Mouse (Mus musculus) thymus, adult 18-20 months (tissue): ENCODE measurements around the gene Fam170b.

ENCODE experiments used
- DNase-seq, 2 experiments: peaks; one replicate each; pipeline ENCODE4 v3.0.0; 2022; ENCODE audit warnings: mixed read lengths in 2 of 2

Fam170b gene

DNA sequence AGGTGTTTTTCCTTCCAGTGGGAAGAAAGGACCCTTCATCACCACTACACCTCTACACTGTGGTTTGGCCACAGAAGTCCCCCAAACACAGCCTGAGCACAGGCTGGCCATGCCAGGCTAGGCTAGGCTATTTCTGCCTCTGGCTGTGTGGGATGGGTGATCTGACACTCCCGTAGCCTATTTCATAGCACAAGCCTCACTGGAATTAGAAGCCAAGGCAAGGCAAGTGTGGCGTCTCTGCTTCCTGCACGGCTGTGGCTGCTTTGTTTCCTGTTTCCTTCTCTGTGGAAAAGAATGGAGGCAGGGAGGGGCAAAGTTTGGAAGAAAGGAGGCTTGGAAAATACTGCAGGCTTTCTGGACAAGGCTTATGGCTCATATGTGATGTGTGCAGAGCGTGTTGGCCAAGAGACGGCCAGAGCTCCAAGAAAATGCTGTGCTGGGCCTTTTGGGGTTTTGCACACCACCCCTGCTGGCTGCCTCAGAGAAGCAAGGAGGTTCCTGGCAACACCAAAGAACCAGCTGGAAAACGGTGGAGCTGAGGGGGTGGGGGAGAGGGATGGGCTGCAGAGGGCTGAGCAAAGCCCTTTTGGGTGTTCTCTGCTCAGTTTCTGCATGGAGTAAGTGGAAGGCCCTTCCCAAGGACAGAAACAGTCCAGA lies 5.6 kb upstream of the Fam170b start:
- no peak for DNase-seq

DNA sequence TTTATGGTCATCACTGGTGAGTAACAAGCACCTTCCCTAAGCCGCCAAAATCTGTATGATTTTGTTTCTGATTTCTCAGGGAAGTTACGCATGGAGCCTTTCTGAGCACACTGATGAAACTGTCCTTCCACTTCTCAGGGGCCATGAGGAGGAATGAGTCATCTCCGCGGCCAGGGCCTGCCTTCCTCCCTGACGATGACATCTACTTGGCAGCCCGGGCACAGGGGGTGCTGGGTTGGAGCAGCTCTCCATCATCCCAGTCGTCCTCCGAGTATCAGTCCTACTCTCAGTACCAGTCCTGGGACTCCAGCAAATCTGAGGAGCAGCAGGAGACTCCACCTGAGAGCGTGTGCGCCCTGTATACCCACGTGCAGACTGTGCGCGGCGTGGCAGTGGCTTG lies 1.4 kb downstream of the Fam170b start:
- no peak for DNase-seq

DNA sequence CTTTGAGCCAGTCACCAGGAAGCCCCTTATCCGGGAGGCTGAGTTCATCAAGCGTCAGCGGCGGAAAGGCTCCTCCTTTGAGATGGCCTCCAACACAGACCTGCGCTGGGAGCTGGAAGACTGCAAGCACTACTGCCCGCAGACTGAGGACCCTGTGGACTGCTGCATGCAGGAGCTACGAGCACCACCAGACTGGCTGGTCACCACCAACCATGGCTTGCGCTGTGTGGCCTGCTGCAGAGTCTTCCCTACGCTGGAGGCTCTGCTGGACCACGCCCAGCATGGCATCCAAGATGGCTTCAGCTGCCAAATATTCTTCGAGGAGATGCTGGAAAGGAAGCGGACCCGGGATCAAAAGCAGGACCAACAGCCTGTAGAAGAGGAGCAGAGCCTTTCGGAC lies 1.8 kb downstream of the Fam170b start:
- DNase-seq: no peak

DNA sequence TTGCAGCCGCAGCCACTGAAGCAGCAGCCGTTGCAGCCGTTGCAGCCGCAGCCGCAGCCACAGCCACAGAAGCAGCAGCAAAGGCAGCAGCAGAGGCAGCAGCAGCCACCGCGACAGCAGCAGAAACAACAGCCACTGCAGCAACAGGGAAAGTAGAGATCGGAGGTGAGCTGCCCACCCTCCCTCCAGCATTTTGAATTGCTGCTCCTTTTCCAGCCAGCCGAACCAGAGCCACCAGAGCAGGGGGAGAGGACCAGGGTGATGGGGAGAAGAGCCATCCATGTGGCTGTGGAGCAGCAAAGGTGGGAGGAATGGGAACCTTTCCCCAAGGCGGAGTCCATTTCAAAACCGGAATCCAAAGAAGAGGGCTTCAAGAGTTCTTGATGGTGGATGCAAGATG lies 2.4 kb downstream of the Fam170b start:
- no peak for DNase-seq

DNA sequence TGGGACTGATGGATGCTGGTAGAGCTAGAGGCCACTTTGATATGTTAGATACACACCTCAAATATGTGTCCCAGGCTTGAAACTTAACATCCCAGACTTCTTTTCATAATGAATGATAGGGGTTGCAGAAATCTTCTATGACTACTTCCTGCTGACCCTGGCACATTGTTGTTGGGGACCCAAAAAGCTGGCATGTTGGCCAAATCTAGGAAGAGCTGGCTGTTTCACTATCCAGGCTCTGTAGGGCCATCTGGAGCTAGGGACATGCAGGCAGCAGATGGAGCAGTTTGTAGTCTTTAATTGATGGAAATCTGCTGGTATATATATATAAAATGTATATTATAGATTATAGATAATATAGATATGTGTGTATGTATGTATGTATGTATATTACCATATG lies 8.3 kb downstream of the Fam170b start:
- DNase-seq: no peak

DNA sequence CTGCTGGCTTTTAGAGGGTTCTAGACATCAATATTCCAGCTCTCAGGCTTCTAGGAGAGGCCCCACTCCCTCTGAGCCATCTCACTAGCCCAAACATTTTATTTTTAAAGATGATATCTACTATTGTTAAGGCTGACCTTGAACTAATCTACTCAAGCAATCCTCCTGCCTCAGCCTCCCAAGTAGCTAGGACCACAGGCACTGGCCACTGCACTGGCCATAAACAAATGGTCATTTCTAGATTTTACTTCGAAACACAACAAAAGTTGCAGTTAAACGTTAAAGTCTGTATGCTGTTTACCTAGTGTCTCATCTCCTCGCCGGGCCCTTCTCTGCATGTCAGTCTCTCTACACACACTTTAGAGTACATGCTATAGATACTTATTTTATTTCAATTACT lies 20.3 kb downstream of the Fam170b start:
- no peak for DNase-seq

DNA sequence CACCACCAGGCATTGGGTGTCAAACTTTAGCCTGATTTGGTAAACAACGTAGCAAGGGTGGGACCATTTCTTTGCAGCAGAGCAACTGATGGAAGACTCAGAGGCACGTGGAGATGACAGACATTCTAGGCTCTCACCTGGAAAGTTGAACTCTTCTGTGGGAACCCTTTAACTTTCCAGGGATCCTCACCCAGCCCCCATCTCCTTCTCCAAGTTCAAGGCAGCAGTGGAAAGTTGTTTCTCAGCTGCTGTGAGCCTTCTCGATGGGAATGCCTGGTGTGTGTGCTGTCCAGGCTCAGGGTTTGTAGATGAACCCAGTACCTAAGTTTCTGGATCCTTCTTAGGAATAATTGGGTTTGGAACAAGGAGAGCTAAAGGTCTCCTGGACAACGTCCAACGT lies 22.5 kb downstream of the Fam170b start:
- DNase-seq: no peak

DNA sequence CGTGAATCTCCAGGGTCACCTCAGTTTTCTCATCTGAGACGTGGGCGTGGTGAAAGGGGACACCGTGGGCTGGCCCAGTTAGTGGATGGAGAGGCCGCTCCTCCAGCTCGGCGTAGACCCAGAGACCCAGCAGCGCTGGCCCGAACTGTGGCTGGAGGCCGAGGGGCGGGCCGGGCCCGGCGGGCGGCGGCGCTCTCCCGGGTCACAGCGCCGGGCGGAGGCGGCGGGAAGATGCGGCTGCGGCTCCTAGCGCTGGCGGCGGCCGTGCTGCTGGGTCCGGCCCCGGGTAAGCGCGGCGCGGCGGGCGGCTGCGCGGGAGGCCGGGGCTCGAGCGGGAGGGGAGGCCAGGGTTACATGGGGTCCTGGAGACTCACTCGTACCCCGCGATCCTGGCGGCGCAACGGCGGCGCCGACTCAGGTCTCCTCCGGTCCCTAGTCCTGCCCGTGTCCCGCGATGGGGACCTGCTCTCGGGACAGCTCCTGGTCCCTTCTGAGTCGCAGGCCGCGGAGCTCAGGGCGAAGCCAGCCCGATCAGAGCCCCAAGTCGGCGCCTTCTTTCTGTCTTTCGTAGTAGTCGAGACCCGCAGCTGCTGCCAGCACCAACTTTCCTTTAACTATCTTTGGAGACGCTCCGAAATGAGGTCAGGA lies 23.0 kb downstream of the Fam170b start, which contains the start of gene Vstm4:
Gene Vstm4, plus strand, starts transcription at position 76 of the 648 bp plus-strand sequence.
- no peak for DNase-seq

DNA sequence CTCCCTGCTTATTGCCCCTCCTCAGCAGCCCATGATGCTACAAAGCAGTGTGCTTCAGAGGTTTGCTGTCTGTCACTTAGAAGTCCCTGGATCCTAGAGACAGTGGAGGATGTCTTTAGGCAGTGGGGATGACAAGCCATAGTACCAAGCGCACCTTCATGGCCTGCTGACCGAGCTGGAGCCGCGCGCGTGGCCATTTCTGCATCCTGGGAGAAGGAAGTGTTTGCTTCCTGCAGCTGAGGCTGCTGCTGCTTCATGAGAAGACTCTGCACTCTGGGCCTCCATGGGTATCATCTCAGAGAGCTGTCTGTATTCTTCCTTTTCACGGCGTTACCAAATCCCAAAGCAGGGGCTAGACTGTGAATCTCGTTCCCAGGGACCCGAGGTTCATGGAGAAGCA lies 24.6 kb downstream of the Fam170b start:
- no peak for DNase-seq

DNA sequence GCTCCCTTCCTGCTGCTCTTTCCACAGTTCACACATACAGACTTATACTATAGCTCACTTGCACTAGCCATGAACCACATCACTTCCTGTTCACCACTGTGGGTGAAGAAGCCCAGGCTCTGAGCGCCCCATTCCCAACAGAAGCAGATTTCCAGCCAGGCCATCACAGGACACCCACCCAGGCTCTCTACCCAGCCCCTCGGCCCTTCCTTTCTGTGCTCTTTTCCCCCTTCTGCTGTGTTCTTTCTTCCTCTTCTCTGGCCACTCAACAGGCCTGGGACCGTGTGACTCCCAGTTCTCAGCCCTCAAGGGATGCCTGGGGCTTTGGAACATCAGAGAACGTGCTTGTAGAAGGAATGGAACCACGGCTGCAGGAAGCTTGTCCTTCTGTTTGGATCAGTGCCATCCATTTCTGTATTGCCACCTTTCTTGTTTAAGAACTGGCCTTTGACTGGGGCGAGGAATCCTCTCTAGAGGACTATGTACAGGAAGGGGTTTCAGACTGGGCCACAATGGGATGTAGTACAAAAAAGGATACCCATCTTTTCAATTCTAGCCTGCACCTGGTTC lies 25.3 kb downstream of the Fam170b start:
- no peak for DNase-seq

DNA sequence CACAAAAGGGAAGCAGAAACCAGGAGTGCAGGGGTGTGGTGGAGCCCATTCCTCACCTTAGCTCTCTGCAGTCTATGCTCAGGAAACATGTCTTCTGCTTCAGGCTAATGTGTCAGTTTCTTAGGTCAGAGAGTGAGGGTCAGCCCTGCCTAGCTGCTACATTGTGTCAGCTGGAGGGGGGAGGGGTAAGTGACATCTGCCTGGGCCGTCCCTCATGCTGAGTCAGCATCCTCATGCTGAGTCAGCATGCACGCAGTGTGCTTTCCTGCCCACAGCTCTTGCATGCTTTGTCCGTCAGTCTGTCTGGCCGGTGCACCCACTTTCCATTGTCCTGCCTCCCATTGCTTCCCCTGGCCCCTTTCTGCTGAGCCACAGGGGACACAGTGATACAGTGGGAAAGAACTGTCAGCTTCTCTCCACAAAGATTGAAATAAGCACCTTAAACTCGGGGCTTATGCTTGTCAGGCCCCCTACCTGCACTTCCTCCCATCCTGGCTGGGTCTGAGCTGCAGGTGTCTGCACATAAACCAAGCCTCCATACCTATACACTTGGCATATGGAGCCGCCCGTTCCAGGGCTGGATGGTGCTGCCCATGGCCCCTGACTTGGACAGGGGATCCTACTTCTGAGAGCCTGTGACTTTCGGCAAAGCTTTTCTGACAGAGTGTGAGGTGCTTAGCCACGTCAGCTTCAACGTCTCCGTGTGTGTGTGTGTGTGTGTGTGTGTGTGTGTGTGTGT lies 26.2 kb downstream of the Fam170b start:
- no peak for DNase-seq

DNA sequence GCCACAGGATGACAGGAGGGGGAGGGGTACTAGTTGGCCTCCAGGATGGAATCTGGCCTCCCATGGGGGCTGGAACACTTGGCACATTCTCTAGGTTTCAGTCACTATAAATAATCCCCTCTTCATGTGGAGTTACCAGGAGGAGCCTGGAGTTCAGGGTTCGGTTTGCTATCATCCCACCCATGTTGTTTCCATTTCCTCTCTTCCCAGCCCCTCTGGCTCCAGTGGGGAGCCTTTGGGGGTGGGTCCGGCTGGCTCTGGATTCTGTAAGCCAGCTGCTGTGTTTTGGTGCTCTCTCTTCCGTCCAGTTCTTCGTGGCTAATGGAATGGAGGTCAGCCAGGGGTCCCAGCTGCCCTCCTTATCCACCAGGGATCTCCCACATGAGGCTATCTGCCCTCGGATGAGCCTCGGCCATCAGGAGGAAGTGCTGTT lies 27.4 kb downstream of the Fam170b start:
- DNase-seq: no peak

DNA sequence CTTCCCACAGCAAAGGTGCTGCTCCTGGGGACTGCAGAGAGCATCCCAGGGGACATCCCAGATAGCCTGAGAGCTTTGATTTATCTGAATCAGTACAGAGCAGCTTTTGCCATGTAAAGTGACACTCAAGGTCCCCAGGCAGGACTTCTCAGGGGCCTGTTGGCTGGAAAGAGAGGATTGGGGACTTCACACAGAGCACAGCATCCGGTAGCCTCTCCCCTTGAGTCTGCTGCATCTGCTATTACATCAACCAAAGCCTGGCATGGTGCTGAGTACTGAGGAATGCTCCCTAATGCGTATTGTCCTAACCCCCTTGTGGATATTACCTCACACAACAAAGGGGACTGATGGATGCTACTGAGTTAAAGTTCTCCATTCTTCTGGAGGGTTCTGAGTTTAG lies 27.9 kb downstream of the Fam170b start:
- no peak for DNase-seq

DNA sequence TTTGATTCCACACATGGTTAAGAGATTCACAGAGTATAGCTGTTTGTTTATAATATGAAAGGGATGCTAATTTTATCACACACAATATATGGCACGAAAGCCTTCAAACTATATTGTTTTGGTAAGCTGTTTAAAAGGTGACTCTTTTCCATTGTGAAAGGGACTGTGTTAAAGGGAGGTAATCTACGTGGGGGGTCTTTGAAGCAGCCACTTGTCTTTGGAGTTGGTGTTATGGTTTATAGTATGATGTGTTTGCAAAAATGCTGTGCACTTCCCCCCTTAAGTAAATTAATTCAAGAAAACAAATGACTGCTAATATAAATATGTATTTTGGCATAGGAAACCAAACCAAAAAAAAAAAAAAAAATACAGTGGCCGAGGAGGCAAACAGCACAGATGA lies 31.6 kb downstream of the Fam170b start:
- no peak for DNase-seq

DNA sequence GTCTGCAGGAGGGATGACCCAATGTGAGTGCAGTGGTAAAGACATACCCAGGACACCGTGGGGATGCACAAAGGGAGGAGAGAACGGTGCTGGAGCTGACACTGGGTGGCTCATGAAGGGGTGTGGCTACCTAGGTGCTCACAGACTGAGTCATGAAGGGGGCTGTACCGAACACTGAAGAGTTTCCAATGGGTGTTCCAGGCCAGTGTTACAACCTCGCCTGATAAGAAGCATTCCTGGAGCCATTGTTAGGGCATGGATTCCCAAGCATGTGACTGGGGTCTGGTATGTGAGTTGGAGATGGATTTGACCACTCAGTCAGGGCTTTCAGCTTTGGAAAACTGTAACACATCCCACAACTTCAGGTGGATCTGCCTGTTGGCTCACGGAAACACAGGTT lies 38.2 kb downstream of the Fam170b start:
- DNase-seq: no peak

DNA sequence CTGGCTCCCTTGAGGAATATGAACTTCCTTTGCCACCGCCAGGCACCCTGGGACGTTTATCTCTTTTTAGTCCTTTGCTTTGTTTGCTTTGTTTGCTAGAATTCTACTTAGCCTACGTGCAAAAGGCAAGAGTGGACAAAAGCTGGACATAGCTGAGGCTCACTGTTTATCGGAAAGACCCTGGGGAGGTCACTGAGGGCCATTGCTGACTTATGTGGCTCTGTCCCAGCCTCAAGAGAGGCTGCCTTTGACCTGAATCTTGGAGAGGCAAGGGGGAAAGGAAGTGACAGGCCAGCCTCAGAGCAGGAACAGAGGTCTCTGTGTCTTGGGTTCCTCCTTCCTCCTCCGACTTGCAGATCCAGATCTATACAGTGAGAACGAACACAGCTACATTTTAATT lies 43.8 kb downstream of the Fam170b start:
- no peak for DNase-seq

DNA sequence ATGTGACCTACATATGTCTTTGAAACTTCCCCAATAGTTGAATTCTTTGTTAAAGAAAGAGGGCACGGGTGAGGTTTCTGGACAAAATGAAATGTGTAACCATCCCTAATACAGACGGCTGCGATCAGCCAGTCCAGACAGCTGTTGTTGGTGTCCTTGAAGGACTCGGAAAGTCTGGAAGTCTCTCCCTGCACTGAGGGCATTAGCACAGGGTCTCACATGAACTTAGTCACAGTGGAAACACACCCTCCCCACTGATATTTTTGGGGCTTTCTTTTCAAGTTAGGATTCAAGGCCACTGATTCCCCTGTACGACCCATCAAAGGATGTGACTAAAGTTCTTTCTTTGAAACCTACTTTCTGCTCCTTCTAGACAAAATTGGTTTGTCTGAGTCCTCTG lies 46.6 kb downstream of the Fam170b start:
- no peak for DNase-seq

DNA sequence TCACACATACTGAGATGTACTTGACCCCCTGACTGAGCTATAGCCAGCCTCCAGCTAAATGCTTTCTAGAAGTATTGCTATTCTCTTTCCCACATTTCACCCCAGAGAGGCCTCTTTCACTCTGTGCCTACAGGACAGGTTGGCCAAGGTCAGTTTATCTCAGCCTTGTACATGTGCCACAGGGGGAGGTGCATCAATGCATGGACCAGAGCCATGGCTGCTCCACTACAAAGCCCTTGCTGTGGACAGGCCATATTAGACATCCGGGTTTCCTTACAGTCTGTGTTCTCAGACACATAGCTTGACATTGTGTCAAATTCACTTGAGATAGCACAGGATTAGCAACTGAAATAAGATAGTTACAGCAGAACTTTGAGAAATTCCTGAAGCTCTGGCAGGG lies 47.9 kb downstream of the Fam170b start:
- DNase-seq: no peak
